Mouse (Mus musculus) heart, adult 2 months (tissue): Measurements from ENCODE around the gene Slc29a2.

Experiments
- CTCF ChIP-seq: fragments of 200-600 bp; IDR thresholded peaks from 2 replicates; pipeline ENCODE4 v1.8.1; 2022; ENCODE audit warnings: antibody characterized with exemption, mild to moderate bottlenecking, moderate library complexity
- EP300 ChIP-seq: fragments of 200-500 bp; IDR thresholded peaks from 2 replicates; pipeline ENCODE4 v1.6.1; 2011; ENCODE audit warnings: low read depth, low read length, control low read depth; ENCODE audit not compliant: insufficient read depth
- POLR2A ChIP-seq: fragments of 200-500 bp; IDR thresholded peaks from 2 replicates; pipeline ENCODE4 v1.6.1; 2011; ENCODE audit warnings: mild to moderate bottlenecking, low read depth, low read length, control low read depth; ENCODE audit not compliant: insufficient read depth

- TF ChIP-seq CTCF = no peak
- no peak for TF ChIP-seq POLR2A
- TF ChIP-seq EP300 = no peak
Observed at GRCm38 (mm10) chr19:5071077-5071476, 47.4 kb downstream of the Slc29a2 start.
